Mouse (Mus musculus) lung, postnatal 14 days (tissue): ENCODE measurements around the gene Donson.

Experiments used
- DNase-seq: peaks from one replicate; pipeline ENCODE4 v3.0.0; 2021

Donson gene

GRCm38 (mm10) chr16:91639636-91640035, 48.9 kb downstream of the Donson start:
- DNase-seq: no peak

GRCm38 (mm10) chr16:91639161-91639560, 49.4 kb downstream of the Donson start:
- DNase-seq: no peak

GRCm38 (mm10) chr16:91633641-91634040, 54.9 kb downstream of the Donson start:
- no peak for DNase-seq

GRCm38 (mm10) chr16:91632940-91633339, 55.6 kb downstream of the Donson start:
- DNase-seq: no peak

- peak; percentile 35 for DNase-seq
Observed at GRCm38 (mm10) chr16:91632439-91632838, 56.1 kb downstream of the Donson start.

GRCm38 (mm10) chr16:91630584-91630983, 58.0 kb downstream of the Donson start:
- no peak for DNase-seq

GRCm38 (mm10) chr16:91629749-91630148, 58.8 kb downstream of the Donson start:
- DNase-seq: no peak

- DNase-seq: no peak
Observed at GRCm38 (mm10) chr16:91628673-91629072, 59.9 kb downstream of the Donson start.

GRCm38 (mm10) chr16:91627831-91628230, 60.7 kb downstream of the Donson start:
- DNase-seq: no peak
